Comparison of ENCODE assay signal across 8 mouse cellular contexts in genomic region chr3:134331499-134332153, GRCm38 (mm10).
DNase-seq lines count a peak whose midpoint lies in the region; ATAC-seq and TF ChIP-seq lines count a peak whose summit lies in the region.

No protein-coding gene starts in this region.

- H3K9ac ChIP-seq in kidney, embryonic 16.5 days (replicated peaks; ENCODE audit: low read length): no peak overlapping the region
- no peak overlapping the region for H3K9ac ChIP-seq in embryonic facial prominence, embryonic 12.5 days
- H3K9ac ChIP-seq in hindbrain, embryonic 13.5 days: 0 out of 2 replicates have a peak overlapping the region, but pooled peaks have one; percentile 2
- H3K9ac ChIP-seq in liver, postnatal 0 days (replicated peaks): no peak overlapping the region

- no peaks in the 10 kb centered on the region for H3K36me3 ChIP-seq in kidney, embryonic 16.5 days (ENCODE audit: insufficient read depth, low read length)
- no peaks in the 10 kb centered on the region for H3K36me3 ChIP-seq in embryonic facial prominence, embryonic 12.5 days
- H3K36me3 ChIP-seq in hindbrain, embryonic 13.5 days: no peaks in the 10 kb centered on the region
- H3K36me3 ChIP-seq in liver, postnatal 0 days (replicated peaks; ENCODE audit: insufficient read depth, low read length): no peaks in the 10 kb centered on the region

- H3K4me2 ChIP-seq in kidney, embryonic 16.5 days (replicated peaks; ENCODE audit: low read depth, low read length): peak overlapping the region; percentile 44
- peak overlapping the region; percentile 53 for H3K4me2 ChIP-seq in embryonic facial prominence, embryonic 12.5 days (replicated peaks)
- H3K4me2 ChIP-seq in hindbrain, embryonic 13.5 days: peak overlapping the region; percentile 52
- H3K4me2 ChIP-seq in liver, postnatal 0 days (ENCODE audit: low read depth, low read length): no peak overlapping the region

- H3K27me3 ChIP-seq in kidney, embryonic 16.5 days (ENCODE audit: insufficient read depth, low read length): no peaks in the 10 kb centered on the region
- no peaks in the 10 kb centered on the region for H3K27me3 ChIP-seq in embryonic facial prominence, embryonic 12.5 days
- no peaks in the 10 kb centered on the region for H3K27me3 ChIP-seq in hindbrain, embryonic 13.5 days
- no peaks in the 10 kb centered on the region for H3K27me3 ChIP-seq in liver, postnatal 0 days (ENCODE audit: insufficient read depth, low read length)

- no peak for TF ChIP-seq CTCF in liver, postnatal 0 days (IDR thresholded peaks at IDR 0.05; ENCODE audit: low read depth)

- H3K4me3 ChIP-seq in kidney, embryonic 16.5 days (ENCODE audit: low read length): peak overlapping the region; percentile 4; the same call in 1 of the 2 replicates
- H3K4me3 ChIP-seq in embryonic facial prominence, embryonic 12.5 days: peak overlapping the region; percentile 30; the same call in 1 of the 2 replicates
- peak overlapping the region; percentile 24 for H3K4me3 ChIP-seq in hindbrain, embryonic 13.5 days
- no peak overlapping the region for H3K4me3 ChIP-seq in liver, postnatal 0 days (ENCODE audit: low read depth, low read length)

- no peak for TF ChIP-seq EP300 in liver, postnatal 0 days (IDR thresholded peaks at IDR 0.05; ENCODE audit: low read depth)

- no peaks in the 10 kb centered on the region for H3K4me1 ChIP-seq in kidney, embryonic 16.5 days (ENCODE audit: insufficient read depth, low read length)
- peaks cover 11% of the 10 kb centered on the region; the same call in 1 of the 2 replicates for H3K4me1 ChIP-seq in embryonic facial prominence, embryonic 12.5 days
- H3K4me1 ChIP-seq in hindbrain, embryonic 13.5 days (replicated peaks): peaks cover 12% of the 10 kb centered on the region
- no peaks in the 10 kb centered on the region for H3K4me1 ChIP-seq in liver, postnatal 0 days (ENCODE audit: insufficient read depth)

- DNase-seq in kidney, adult 8-10 months: no peak
- peak; percentile 12 for DNase-seq in mesoderm, embryonic 11.5 days (ENCODE audit: low read depth, low spot score)
- no peak for DNase-seq in urinary bladder, postnatal 4 days (ENCODE audit: low spot score in 2 of 2)
- DNase-seq in liver, postnatal 0 days: no peak
- no peak for DNase-seq in yolk sac, embryonic 10.5 days (ENCODE audit: low spot score)

- ATAC-seq in kidney, embryonic 16.5 days (ENCODE audit: low FRiP score, low TSS enrichment): no peak
- 0 out of 2 replicates have a peak, but pooled peaks have one; percentile 41 for ATAC-seq in embryonic facial prominence, embryonic 12.5 days (ENCODE audit: insufficient number of reproducible peaks, insufficient read depth, low FRiP score, low TSS enrichment)
- peak; percentile 91 for ATAC-seq in hindbrain, embryonic 13.5 days (ENCODE audit: low FRiP score)
- no peak for ATAC-seq in liver, postnatal 0 days

- H3K9me3 ChIP-seq in kidney, embryonic 16.5 days (ENCODE audit: low read length): no peaks in the 10 kb centered on the region
- no peaks in the 10 kb centered on the region for H3K9me3 ChIP-seq in embryonic facial prominence, embryonic 12.5 days
- H3K9me3 ChIP-seq in hindbrain, embryonic 13.5 days: no peaks in the 10 kb centered on the region
- no peaks in the 10 kb centered on the region for H3K9me3 ChIP-seq in liver, postnatal 0 days (ENCODE audit: low read length)

- 59% methylated on average over 16 of the region's 16 CpGs for WGBS in kidney, embryonic 16.5 days
- WGBS in embryonic facial prominence, embryonic 12.5 days: 37% methylated on average over 16 of the region's 16 CpGs
- WGBS in hindbrain, embryonic 13.5 days: 36% methylated on average over 16 of the region's 16 CpGs
- 56% methylated on average over 16 of the region's 16 CpGs for WGBS in liver, postnatal 0 days (ENCODE audit: insufficient replicate concordance)

- no peak overlapping the region for H3K27ac ChIP-seq in kidney, embryonic 16.5 days (ENCODE audit: low read length)
- H3K27ac ChIP-seq in embryonic facial prominence, embryonic 12.5 days: no peak overlapping the region
- H3K27ac ChIP-seq in hindbrain, embryonic 13.5 days: peak overlapping the region; percentile 19
- no peak overlapping the region for H3K27ac ChIP-seq in liver, postnatal 0 days (ENCODE audit: low read depth)

Comparison
In these comparisons a context has a peak if more than half of its experiments do, and no peak if none do; other contexts are left out.
1. ATAC-seq: peak in embryonic facial prominence, embryonic 12.5 days (single experiment) and hindbrain, embryonic 13.5 days (single experiment); none in kidney, embryonic 16.5 days (single experiment) and liver, postnatal 0 days (single experiment).